Mouse (Mus musculus): ENCODE measurements around the gene Nicn1.

- no peak for TF ChIP-seq POLR2A (IDR thresholded peaks at IDR 0.05; ENCODE audit: extremely low read depth, insufficient read depth, low read length)
- no peak for TF ChIP-seq CTCF (IDR thresholded peaks at IDR 0.05; ENCODE audit: extremely low read depth, insufficient read depth, low read length)
Observed at GRCm38 (mm10) chr9:108339886-108340257, 49.6 kb downstream of the Nicn1 start.
